Mouse (Mus musculus) midbrain, embryonic 13.5 days (tissue): Measurements from ENCODE around the gene Bcor. TPM values are rescaled to one million over a fixed set of nuclear protein-coding genes. Genes with fewer than 3 reads are reported as not detected.

Experiments
- ATAC-seq: fragments of 200-750 bp; cut with Nextera tagmentation; 2 replicates; pipeline ENCODE4 v1.8.0; 2017; ENCODE audit warnings: mild to moderate bottlenecking, moderate TSS enrichment, moderate library complexity
- H3K27ac ChIP-seq: fragments of 300-500 bp; sonication (generic); 2 replicates; pipeline ENCODE4 v1.5.1; 2015; ENCODE audit warnings: inconsistent platforms, mild to moderate bottlenecking, moderate library complexity
- H3K27me3 ChIP-seq: fragments of 300-500 bp; sonication (generic); 2 replicates; pipeline ENCODE4 v1.6.1; 2015; ENCODE audit warnings: mild to moderate bottlenecking, inconsistent platforms
- H3K36me3 ChIP-seq: fragments of 300-500 bp; sonication (generic); 2 replicates; pipeline ENCODE4 v1.6.1; 2015; ENCODE audit warnings: mild to moderate bottlenecking, inconsistent platforms
- H3K4me1 ChIP-seq: fragments of 300-500 bp; sonication (generic); replicated peaks from 2 replicates; pipeline ENCODE4 v1.6.1; 2015; ENCODE audit warnings: inconsistent platforms
- H3K4me2 ChIP-seq: fragments of 300-500 bp; sonication (generic); replicated peaks from 2 replicates; pipeline ENCODE4 v1.6.1; 2015; ENCODE audit warnings: moderate library complexity, mild to moderate bottlenecking, inconsistent platforms
- H3K4me3 ChIP-seq: fragments of 300-500 bp; sonication (generic); replicated peaks from 2 replicates; pipeline ENCODE4 v1.5.1; 2015; ENCODE audit warnings: mild to moderate bottlenecking, inconsistent platforms
- H3K9ac ChIP-seq: fragments of 300-500 bp; sonication (generic); replicated peaks from 2 replicates; pipeline ENCODE4 v1.6.1; 2015; ENCODE audit warnings: mild to moderate bottlenecking, inconsistent platforms
- H3K9me3 ChIP-seq: fragments of 300-500 bp; sonication (generic); 2 replicates; pipeline ENCODE4 v1.6.1; 2016; ENCODE audit warnings: mild to moderate bottlenecking, inconsistent platforms
- WGBS: fragments of 180-500 bp; shearing (Covaris S2); methylation state at CpG from one replicate; pipeline ENCODE4 v1.1.7; 2015; 5-methylcytosine and 5-hydroxymethylcytosine counted together
- polyA plus RNA-seq: library from polyadenylated mRNA; unstranded; fragments of >200 nt; fragmentation: Nextera tagmentation; extraction: Ambion mirVana; gene quantifications from 2 replicates; pipeline ENCODE4 v1.2.1, GENCODE M21; 2015

Gene Bcor
- polyA plus RNA-seq, 1 experiment from 2014 or later = 25.4 TPM

GRCm38 (mm10) chrX:12088301-12089026, 71.7 kb downstream of the Bcor start:
- Histone ChIP-seq H3K4me1 (peaks cover 61% of the 10 kb centered on the region), H3K9me3 (no peaks in the 10 kb centered on the region), H3K4me2 (peak overlapping the region; percentile 82), H3K36me3 (no peaks in the 10 kb centered on the region), H3K4me3 (peak overlapping the region; percentile 46), H3K27ac (peak overlapping the region; percentile 95), H3K27me3 (peaks cover 85% of the 10 kb centered on the region), H3K9ac (peak overlapping the region; percentile 75)
- ATAC-seq = peak; percentile 62
- 7% methylated on average over 58 of the region's 72 CpGs for WGBS

- Histone ChIP-seq H3K27me3 (peaks cover 91% of the 10 kb centered on the region), H3K4me1 (peaks cover 68% of the 10 kb centered on the region), H3K9ac (peak overlapping the region; percentile 75), H3K36me3 (no peaks in the 10 kb centered on the region), H3K4me3 (peak overlapping the region; percentile 46), H3K9me3 (no peaks in the 10 kb centered on the region), H3K4me2 (peak overlapping the region; percentile 82), H3K27ac (peak overlapping the region; percentile 95)
- ATAC-seq = peak; percentile 12; the same call in 1 of the 2 replicates
- 5% methylated on average over 52 of the region's 55 CpGs for WGBS
Observed at GRCm38 (mm10) chrX:12087511-12088300, 72.4 kb downstream of the Bcor start.

- peak overlapping the region; percentile 95 for H3K27ac ChIP-seq
- H3K9me3 ChIP-seq = no peaks in the 10 kb centered on the region
- no peak for ATAC-seq
- peak overlapping the region; percentile 46 for H3K4me3 ChIP-seq
- H3K9ac ChIP-seq = peak overlapping the region; percentile 75
- H3K27me3 ChIP-seq = peaks cover 97% of the 10 kb centered on the region
- peak overlapping the region; percentile 82 for H3K4me2 ChIP-seq
- H3K36me3 ChIP-seq = no peaks in the 10 kb centered on the region
- peaks cover 70% of the 10 kb centered on the region for H3K4me1 ChIP-seq
- WGBS = 2% methylated on average over 63 of the region's 70 CpGs
Observed at GRCm38 (mm10) chrX:12086674-12087510, 73.3 kb downstream of the Bcor start.

GRCm38 (mm10) chrX:12085949-12086348, 74.2 kb downstream of the Bcor start:
- WGBS = 26% methylated on average over 10 of the region's 10 CpGs
- H3K9ac ChIP-seq = no peak overlapping the region
- H3K27me3 ChIP-seq = peaks cover 97% of the 10 kb centered on the region
- peaks cover 77% of the 10 kb centered on the region for H3K4me1 ChIP-seq
- no peaks in the 10 kb centered on the region for H3K9me3 ChIP-seq
- peak overlapping the region; percentile 82; the same call in 1 of the 2 replicates for H3K4me2 ChIP-seq
- no peaks in the 10 kb centered on the region for H3K36me3 ChIP-seq
- no peak for ATAC-seq
- no peak overlapping the region for H3K4me3 ChIP-seq
- H3K27ac ChIP-seq = no peak overlapping the region

- Histone ChIP-seq H3K9me3 (no peaks in the 10 kb centered on the region), H3K27ac (no peak overlapping the region), H3K4me3 (no peak overlapping the region), H3K36me3 (no peaks in the 10 kb centered on the region), H3K9ac (no peak overlapping the region), H3K4me1 (peaks cover 70% of the 10 kb centered on the region), H3K4me2 (0 out of 2 replicates have a peak overlapping the region, but pooled peaks have one; percentile 22), H3K27me3 (peaks cover 95% of the 10 kb centered on the region)
- no peak for ATAC-seq
- WGBS = 9% methylated on average over 18 of the region's 18 CpGs
Observed at GRCm38 (mm10) chrX:12085290-12085689, 74.9 kb downstream of the Bcor start.

- Histone ChIP-seq H3K9me3 (no peaks in the 10 kb centered on the region), H3K9ac (no peak overlapping the region), H3K4me3 (no peak overlapping the region), H3K4me1 (peaks cover 64% of the 10 kb centered on the region), H3K27ac (no peak overlapping the region), H3K4me2 (no peak overlapping the region), H3K36me3 (no peaks in the 10 kb centered on the region), H3K27me3 (peaks cover 95% of the 10 kb centered on the region)
- whole genome bisulfite sequencing = 32% methylated on average over 4 of the region's 4 CpGs
- no peak for ATAC-seq
Observed at GRCm38 (mm10) chrX:12084698-12085097, 75.5 kb downstream of the Bcor start.

GRCm38 (mm10) chrX:12083631-12084030, 76.5 kb downstream of the Bcor start:
- H3K4me2 ChIP-seq = no peak overlapping the region
- ATAC-seq = no peak
- H3K27me3 ChIP-seq = peaks cover 91% of the 10 kb centered on the region
- no peak overlapping the region for H3K4me3 ChIP-seq
- no peak overlapping the region for H3K27ac ChIP-seq
- peaks cover 54% of the 10 kb centered on the region for H3K4me1 ChIP-seq
- H3K9me3 ChIP-seq = no peaks in the 10 kb centered on the region
- no peak overlapping the region for H3K9ac ChIP-seq
- H3K36me3 ChIP-seq = no peaks in the 10 kb centered on the region
- WGBS = 15% methylated on average over 10 of the region's 10 CpGs

- Histone ChIP-seq H3K27me3 (peaks cover 91% of the 10 kb centered on the region), H3K4me3 (no peak overlapping the region)
Observed at GRCm38 (mm10) chrX:12082736-12083135, 77.4 kb downstream of the Bcor start.

GRCm38 (mm10) chrX:12082184-12082583, 78.0 kb downstream of the Bcor start:
- H3K27ac ChIP-seq = no peak overlapping the region
- no peak overlapping the region for H3K4me3 ChIP-seq
- H3K4me2 ChIP-seq = no peak overlapping the region
- H3K27me3 ChIP-seq = peaks cover 91% of the 10 kb centered on the region
- no peak for ATAC-seq
- 25% methylated on average over 5 of the region's 5 CpGs for WGBS
- H3K9ac ChIP-seq = no peak overlapping the region
- H3K36me3 ChIP-seq = no peaks in the 10 kb centered on the region
- H3K4me1 ChIP-seq = peaks cover 46% of the 10 kb centered on the region
- no peaks in the 10 kb centered on the region for H3K9me3 ChIP-seq

More at GRCm38 (mm10) chrX:12082736-12083135, 77.4 kb downstream of the Bcor start:
- Histone ChIP-seq H3K4me2 (no peak overlapping the region), H3K4me1 (peaks cover 48% of the 10 kb centered on the region), H3K36me3 (no peaks in the 10 kb centered on the region), H3K9me3 (no peaks in the 10 kb centered on the region), H3K27ac (no peak overlapping the region), H3K9ac (no peak overlapping the region)
- ATAC-seq = no peak
- WGBS = 6% methylated on average over 16 of the region's 16 CpGs

- Histone ChIP-seq H3K9me3 (no peaks in the 10 kb centered on the region), H3K9ac (no peak overlapping the region; the same call in 1 of the 2 replicates), H3K36me3 (no peaks in the 10 kb centered on the region), H3K27ac (no peak overlapping the region), H3K4me3 (peak overlapping the region; percentile 68), H3K27me3 (peaks cover 91% of the 10 kb centered on the region), H3K4me1 (peaks cover 44% of the 10 kb centered on the region), H3K4me2 (peak overlapping the region; percentile 68)
- no peak for ATAC-seq
- 9% methylated on average over 22 of the region's 22 CpGs for WGBS
Observed at GRCm38 (mm10) chrX:12081741-12082155, 78.4 kb downstream of the Bcor start.

GRCm38 (mm10) chrX:12080904-12081740, 79.0 kb downstream of the Bcor start:
- Histone ChIP-seq H3K9me3 (no peaks in the 10 kb centered on the region), H3K4me2 (peak overlapping the region; percentile 68), H3K27me3 (peaks cover 91% of the 10 kb centered on the region), H3K27ac (peak overlapping the region; percentile 95), H3K4me3 (peak overlapping the region; percentile 68), H3K4me1 (peaks cover 41% of the 10 kb centered on the region), H3K9ac (peak overlapping the region; percentile 82), H3K36me3 (no peaks in the 10 kb centered on the region)
- ATAC-seq = peak; percentile 26
- WGBS = 4% methylated on average over 51 of the region's 61 CpGs
